Mouse (Mus musculus) heart, adult 2 months (tissue): Measurements from ENCODE around the gene Vwce. TPM values are rescaled to one million over a fixed set of nuclear protein-coding genes. Genes with fewer than 3 reads are reported as not detected.

Experiments
- DNase-seq, 2 experiments: peaks; one replicate each; pipeline ENCODE4 v3.0.0; 2021
- H3K27ac ChIP-seq: fragments of 200-600 bp; 2 replicates; pipeline ENCODE4 v1.8.1; 2022
- H3K27me3 ChIP-seq: fragments of 200-500 bp; 2 replicates; pipeline ENCODE4 v1.6.1; 2012; ENCODE audit warnings: mild to moderate bottlenecking, low read length, inconsistent platforms, mixed read lengths; ENCODE audit not compliant: control insufficient read depth, insufficient read depth
- H3K36me3 ChIP-seq: fragments of 200-500 bp; 2 replicates; pipeline ENCODE4 v1.6.1; 2012; ENCODE audit warnings: low read length, inconsistent platforms; ENCODE audit not compliant: control insufficient read depth, insufficient read depth
- H3K4me1 ChIP-seq: fragments of 200-500 bp; 2 replicates; pipeline ENCODE4 v1.6.1; 2011; ENCODE audit warnings: low read length; ENCODE audit not compliant: control insufficient read depth, insufficient read depth
- H3K4me3 ChIP-seq: fragments of 200-600 bp; 2 replicates; pipeline ENCODE4 v1.8.1; 2022
- H3K79me2 ChIP-seq: fragments of 200-500 bp; replicated peaks from 2 replicates; pipeline ENCODE4 v1.6.1; 2012; ENCODE audit warnings: mild to moderate bottlenecking, inconsistent platforms, low read length, moderate library complexity, mixed read lengths; ENCODE audit not compliant: control insufficient read depth, insufficient read depth
- H3K9ac ChIP-seq: fragments of 200-500 bp; 2 replicates; pipeline ENCODE4 v1.6.1; 2012; ENCODE audit warnings: low read depth, mild to moderate bottlenecking, control low read depth, inconsistent platforms, low read length, mixed read lengths
- CTCF ChIP-seq: fragments of 200-600 bp; IDR thresholded peaks from 2 replicates; pipeline ENCODE4 v1.8.1; 2022; ENCODE audit warnings: antibody characterized with exemption, mild to moderate bottlenecking, moderate library complexity
- EP300 ChIP-seq: fragments of 200-500 bp; IDR thresholded peaks from 2 replicates; pipeline ENCODE4 v1.6.1; 2011; ENCODE audit warnings: low read depth, low read length, control low read depth; ENCODE audit not compliant: insufficient read depth
- POLR2A ChIP-seq: fragments of 200-500 bp; IDR thresholded peaks from 2 replicates; pipeline ENCODE4 v1.6.1; 2011; ENCODE audit warnings: mild to moderate bottlenecking, low read depth, low read length, control low read depth; ENCODE audit not compliant: insufficient read depth
- WGBS: fragments of 180-500 bp; shearing (Covaris S2); methylation state at CpG from one replicate; pipeline ENCODE4 v1.1.7; 2018; 5-methylcytosine and 5-hydroxymethylcytosine counted together
- intact Hi-C: fragments of 180-260 bp; cut with DNase I; formaldehyde crosslinking; loops from one replicate; pipeline ENCODE4 v1.15.1; 2025
- long read RNA-seq: library from polyadenylated mRNA; stranded (forward); transcript quantifications from one replicate; pipeline ENCODE4 v2.0.0, GENCODE M21; 2021
- polyA plus RNA-seq: library from polyadenylated mRNA; depleted of rRNA; stranded (reverse); fragments of >200 nt; gene quantifications from 2 replicates; pipeline ENCODE4 v1.2.3, GENCODE M21; 2012; rRNA removed
- total RNA-seq, 2 experiments: library from RNA; stranded (reverse); gene quantifications; 2 replicates each; pipeline ENCODE4 v1.2.3; 2021

Vwce gene
- total RNA-seq (not detected), polyA plus RNA-seq (not detected in 2 replicates)
- long read RNA-seq, result 0 reads

DNA sequence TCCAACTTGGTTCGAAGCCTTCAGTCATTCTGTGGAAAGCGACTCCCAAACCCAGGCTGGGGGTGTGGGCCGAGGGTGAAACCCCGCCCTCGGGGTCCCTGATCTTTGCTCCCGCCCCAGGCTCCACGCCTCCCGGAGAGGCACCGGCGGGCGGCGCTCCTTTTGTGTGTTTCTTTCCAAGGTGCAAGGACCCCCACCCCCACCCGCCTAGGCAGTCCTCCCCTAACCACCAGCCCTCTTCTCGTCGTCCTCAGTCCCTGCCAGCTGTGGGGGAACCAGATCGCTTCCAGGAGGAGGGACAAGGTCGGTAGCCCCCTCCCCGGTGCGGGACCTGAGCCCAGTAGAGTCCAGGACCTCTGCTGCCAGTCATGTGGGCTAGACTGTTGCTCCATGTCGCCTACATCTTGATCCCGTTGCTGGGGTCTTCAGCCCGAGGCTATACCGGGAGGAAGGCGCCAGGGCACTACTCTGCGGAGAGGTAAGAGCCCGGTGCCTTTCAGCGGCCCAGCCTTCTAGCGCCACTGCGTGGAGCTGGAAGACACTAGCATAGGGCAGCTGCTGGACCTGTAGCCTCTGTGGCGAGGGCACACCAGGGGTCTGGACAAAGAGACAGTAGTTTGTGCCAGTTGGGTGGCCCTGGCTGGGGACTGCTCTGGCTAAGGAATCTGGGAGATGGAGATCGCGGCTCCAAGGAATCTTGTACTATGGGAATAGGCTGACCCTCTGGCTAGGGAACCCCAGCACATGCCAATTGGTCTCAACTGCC is at the start of gene Vwce:
Vwce (plus strand) TSS at position 108 of the 766 bp plus-strand sequence.
- WGBS, result 4% methylated on average over 32 of the region's 32 CpGs
- Histone ChIP-seq H3K27ac (no peak within 1 kb of the TSS), H3K27me3 (no peaks in the 10 kb centered on the region; the same call in 1 of the 2 replicates), H3K4me1 (no peaks in the 10 kb centered on the region), H3K36me3 (no peaks in the 10 kb centered on the region), H3K9ac (peak within 1 kb of the TSS; percentile 24; the same call in 1 of the 2 replicates), H3K79me2 (no peaks in the 10 kb centered on the region), H3K4me3 (peak within 1 kb of the TSS; percentile 38)
- TF ChIP-seq POLR2A, result no peak
- TF ChIP-seq CTCF, result peak; percentile 55
- no peak for TF ChIP-seq EP300
- peak; percentile 28 to 47 for DNase-seq
- intact Hi-C loops, result no loop called here

DNA sequence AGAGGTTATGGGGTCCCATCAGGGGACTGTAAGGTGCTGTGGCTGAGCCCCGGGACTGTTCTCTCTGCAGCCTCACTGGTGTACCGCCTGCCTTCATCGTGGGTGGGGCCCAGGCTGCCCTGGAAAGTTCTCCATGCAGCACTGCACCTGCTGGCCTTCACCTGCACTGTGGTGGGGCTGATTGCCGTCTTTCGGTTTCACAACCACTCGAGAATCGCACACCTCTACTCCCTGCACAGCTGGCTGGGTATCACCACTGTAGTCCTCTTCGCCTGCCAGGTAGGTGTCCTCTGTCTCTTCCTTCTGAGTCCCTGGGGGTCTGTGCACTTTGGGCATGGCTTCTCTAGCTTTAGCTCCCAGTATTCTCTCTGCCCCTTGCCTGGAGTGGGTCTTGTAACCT is 48.9 kb upstream of the Vwce start:
- Histone ChIP-seq H3K27ac (no peak overlapping the region), H3K36me3 (no peaks in the 10 kb centered on the region), H3K9ac (no peak overlapping the region), H3K4me3 (no peak overlapping the region), H3K27me3 (no peaks in the 10 kb centered on the region), H3K4me1 (no peaks in the 10 kb centered on the region), H3K79me2 (no peaks in the 10 kb centered on the region)
- 92% methylated on average over 8 of the region's 8 CpGs for WGBS
- intact Hi-C loops, result no loop called here
- DNase-seq, result peak in 1 of 2 experiments; percentile 42
- no peak for TF ChIP-seq POLR2A
- TF ChIP-seq CTCF, result no peak
- no peak for TF ChIP-seq EP300

DNA sequence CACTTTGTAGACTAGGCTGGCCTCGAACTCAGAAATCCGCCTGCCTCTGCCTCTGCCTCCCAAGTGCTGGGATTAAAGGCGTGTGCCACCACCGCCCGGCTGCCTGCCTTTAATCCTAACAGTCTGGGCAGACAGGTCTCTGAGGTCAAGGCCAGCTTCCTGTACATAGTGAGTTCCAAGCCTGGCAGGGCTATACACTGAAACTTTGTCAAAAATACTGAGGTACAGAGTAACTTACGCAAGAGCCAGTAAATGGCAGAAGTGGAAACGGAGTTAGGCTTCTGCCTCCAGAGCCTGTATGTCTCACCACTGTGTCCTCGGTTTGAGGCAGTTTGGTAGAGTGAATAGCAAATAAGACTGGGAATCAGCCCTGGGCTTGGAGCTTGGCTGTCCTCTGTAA is 46.8 kb upstream of the Vwce start:
- no peaks in the 10 kb centered on the region for H3K4me1 ChIP-seq
- H3K27me3 ChIP-seq, result no peaks in the 10 kb centered on the region
- no peaks in the 10 kb centered on the region for H3K79me2 ChIP-seq
- intact Hi-C loops, result no loop called here
- WGBS, result 93% methylated on average over 8 of the region's 8 CpGs
- no peaks in the 10 kb centered on the region for H3K36me3 ChIP-seq
- no peak overlapping the region for H3K27ac ChIP-seq
- no peak overlapping the region for H3K4me3 ChIP-seq
- no peak overlapping the region for H3K9ac ChIP-seq
- no peak for DNase-seq
- no peak for TF ChIP-seq CTCF
- TF ChIP-seq POLR2A, result no peak
- no peak for TF ChIP-seq EP300

DNA sequence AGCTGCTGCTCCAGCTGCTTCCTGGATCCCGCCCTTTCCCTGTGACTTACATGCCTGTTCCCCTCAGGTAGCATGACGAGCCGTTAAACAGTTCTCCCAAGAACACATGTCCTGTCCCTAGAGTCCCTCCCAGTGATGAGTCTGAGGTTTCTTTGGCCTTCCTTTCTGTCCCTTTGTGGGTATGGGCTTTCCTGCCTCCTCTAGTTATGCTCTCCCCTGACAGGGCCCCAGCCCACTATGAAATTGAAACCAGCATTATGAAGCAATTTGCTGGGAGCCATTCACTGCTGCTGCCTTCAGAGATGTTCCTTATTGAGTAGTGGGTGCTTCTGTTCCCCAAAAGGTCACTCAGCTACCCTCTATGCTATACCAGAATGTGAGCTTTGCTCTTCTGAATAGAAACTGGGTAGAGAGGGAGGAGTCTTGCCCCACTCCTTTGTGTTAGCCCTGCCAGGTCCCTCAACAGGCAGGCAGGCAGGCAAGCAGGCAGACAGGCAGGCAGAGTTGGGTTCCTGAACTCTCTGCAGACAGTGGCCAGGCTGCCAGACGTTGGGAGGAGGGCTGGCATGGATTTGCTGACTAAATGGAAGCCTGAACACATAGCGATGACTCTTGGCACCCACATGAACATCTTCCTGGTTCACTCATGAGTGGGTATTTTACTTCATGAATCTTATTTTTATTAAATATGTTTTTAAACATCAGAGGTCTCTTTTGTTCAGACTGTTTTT is 44.7 kb upstream of the Vwce start:
- 61% methylated on average over 5 of the region's 5 CpGs for WGBS
- Histone ChIP-seq H3K27ac (no peak overlapping the region), H3K79me2 (no peaks in the 10 kb centered on the region), H3K4me1 (no peaks in the 10 kb centered on the region), H3K4me3 (no peak overlapping the region), H3K36me3 (no peaks in the 10 kb centered on the region), H3K27me3 (no peaks in the 10 kb centered on the region), H3K9ac (no peak overlapping the region)
- DNase-seq, result no peak
- TF ChIP-seq CTCF (no peak), EP300 (no peak), POLR2A (no peak)
- intact Hi-C loops, result no loop called here

DNA sequence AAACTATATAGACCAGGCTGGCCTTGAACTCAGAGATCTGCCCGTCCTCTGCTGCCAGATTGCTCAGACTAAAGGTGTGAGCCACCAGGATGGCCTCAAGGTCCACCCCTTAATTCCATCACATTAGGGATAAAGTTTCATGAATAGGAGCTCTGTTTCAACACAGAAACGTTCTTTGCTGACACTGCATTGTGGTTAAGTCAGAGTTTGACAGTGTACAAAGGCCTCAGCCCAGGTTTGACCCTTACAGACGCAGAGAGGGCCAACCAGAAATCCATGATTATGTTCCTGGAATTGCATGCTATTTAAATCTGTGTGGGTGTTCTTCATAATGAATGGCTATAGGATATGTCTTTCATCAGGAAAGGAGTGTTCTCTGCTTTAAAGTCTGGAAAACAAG is 43.7 kb upstream of the Vwce start:
- no peak for DNase-seq
- Histone ChIP-seq H3K79me2 (no peaks in the 10 kb centered on the region), H3K27ac (no peak overlapping the region), H3K4me3 (no peak overlapping the region), H3K27me3 (no peaks in the 10 kb centered on the region), H3K4me1 (no peaks in the 10 kb centered on the region), H3K9ac (no peak overlapping the region), H3K36me3 (no peaks in the 10 kb centered on the region)
- intact Hi-C loops, result no loop called here
- TF ChIP-seq CTCF (no peak), EP300 (no peak), POLR2A (no peak)
- WGBS, result 76% methylated on average over 3 of the region's 3 CpGs
